ENCODE assay signal across 8 mouse cellular contexts in genomic region chr11:60292718-60293117, GRCm38 (mm10). TPM values are rescaled to one million over a fixed set of nuclear protein-coding genes. Genes with fewer than 3 reads are reported as not detected.
DNase-seq lines count a peak whose midpoint lies in the region; ATAC-seq and TF ChIP-seq lines count a peak whose summit lies in the region.

No protein-coding gene starts in this region.

- no peaks in the 10 kb centered on the region for H3K9me3 ChIP-seq in liver, embryonic 13.5 days (replicated peaks)

- no peak overlapping the region for H3K9ac ChIP-seq in heart, adult 2 months (ENCODE audit: low read depth, low read length)
- peak overlapping the region; percentile 39 for H3K9ac ChIP-seq in liver, embryonic 13.5 days

- TF ChIP-seq EP300 in heart, adult 2 months (IDR thresholded peaks at IDR 0.05; ENCODE audit: insufficient read depth, low read depth, low read length) = peak; percentile 79; the same call in 1 of the 2 replicates

- POLR2A ChIA-PET in Patski (lab: Charles Lee) = interaction anchor here (0.7 kb wide), 1 partner anchor 42 kb away, joined by 3 read pairs; no protein-coding TSS in a partner anchor

- TF ChIP-seq POLR2A in cortical plate, adult 2 months (IDR thresholded peaks at IDR 0.05; ENCODE audit: extremely low read depth, insufficient read depth, low read length) = no peak
- TF ChIP-seq POLR2A in heart, adult 2 months (IDR thresholded peaks at IDR 0.05; ENCODE audit: insufficient read depth, low read depth, low read length) = no peak

- DNase-seq in 416B (ENCODE audit: low read depth) (peak; percentile 83), Patski (ENCODE audit: low read depth, low spot score) (no peak)
- peak in 1 of 2 experiments; percentile 65 for DNase-seq in heart, adult 2 months
- peak; percentile 70 for DNase-seq in kidney, adult 9 months
- peak; percentile 53 for DNase-seq in liver, embryonic 13.5 days
- DNase-seq in retina, postnatal 1 day = peak; percentile 90
- DNase-seq in spleen, postnatal 14 days (ENCODE audit: low spot score in 2 of 2) = no peak

- peaks cover 1% of the 10 kb centered on the region; the same call in 1 of the 2 replicates for H3K79me2 ChIP-seq in heart, adult 2 months (replicated peaks; ENCODE audit: control insufficient read depth, insufficient read depth, low read length)

- CTCF ChIA-PET in Patski (lab: Charles Lee) = interaction anchor here (0.9 to 2.4 kb wide), 23 partner anchors 10 to 193 kb away, joined by 3 to 13 read pairs (median 4); no protein-coding TSS in a partner anchor

- no peak overlapping the region for H3K4me3 ChIP-seq in cortical plate, adult 2 months (ENCODE audit: insufficient read depth, low read length)
- no peak overlapping the region for H3K4me3 ChIP-seq in heart, adult 2 months
- H3K4me3 ChIP-seq in liver, embryonic 13.5 days (replicated peaks) = no peak overlapping the region

- H3K27ac ChIP-seq in cortical plate, adult 2 months (ENCODE audit: insufficient read depth, low read length) = 0 out of 2 replicates have a peak overlapping the region, but pooled peaks have one; percentile 18
- H3K27ac ChIP-seq in heart, adult 2 months = peak overlapping the region; percentile 26
- H3K27ac ChIP-seq in liver, embryonic 13.5 days = peak overlapping the region; percentile 65

- no peak overlapping the region for H3K4me2 ChIP-seq in liver, embryonic 13.5 days

- no peaks in the 10 kb centered on the region for H3K27me3 ChIP-seq in Patski
- no peaks in the 10 kb centered on the region for H3K27me3 ChIP-seq in heart, adult 2 months (ENCODE audit: control insufficient read depth, insufficient read depth, low read length)
- no peaks in the 10 kb centered on the region for H3K27me3 ChIP-seq in liver, embryonic 13.5 days

- H3K4me1 ChIP-seq in cortical plate, adult 2 months (ENCODE audit: control insufficient read depth, insufficient read depth, low read length) = peaks cover 24% of the 10 kb centered on the region
- H3K4me1 ChIP-seq in heart, adult 2 months (ENCODE audit: control insufficient read depth, insufficient read depth, low read length) = peaks cover 4% of the 10 kb centered on the region
- peaks cover 50% of the 10 kb centered on the region for H3K4me1 ChIP-seq in liver, embryonic 13.5 days (replicated peaks)

- intact Hi-C loops in heart, adult 2 months (cut with DNase I) = loop anchor here (1.0 to 5.0 kb wide), 4 partner anchors 42 to 188 kb away; no protein-coding TSS in a partner anchor

- WGBS in heart, adult 2 months = 23% methylated on average over 2 of the region's 2 CpGs
- 61% methylated on average over 2 of the region's 2 CpGs for WGBS in liver, embryonic 13.5 days (ENCODE audit: insufficient replicate concordance)

- no peak for ATAC-seq in Patski
- ATAC-seq in liver, embryonic 13.5 days (ENCODE audit: low read depth) = 0 out of 2 replicates have a peak, but pooled peaks have one; percentile 17

- no peaks in the 10 kb centered on the region for H3K36me3 ChIP-seq in heart, adult 2 months (ENCODE audit: control insufficient read depth, insufficient read depth, low read length)
- H3K36me3 ChIP-seq in liver, embryonic 13.5 days = no peaks in the 10 kb centered on the region

- peak; percentile 76 for TF ChIP-seq CTCF in Patski (IDR thresholded peaks at IDR 0.05)
- peak; percentile 75 for TF ChIP-seq CTCF in cortical plate, adult 2 months (IDR thresholded peaks at IDR 0.05; ENCODE audit: extremely low read depth, insufficient read depth, low read length)
- peak; percentile 85 for TF ChIP-seq CTCF in heart, adult 2 months (IDR thresholded peaks at IDR 0.05)

- in situ Hi-C loops in Patski (cut with MboI; ENCODE audit: low pct_unique_long_range_greater_than_20kb) = loop anchor here (25.0 kb wide), 1 partner anchor 205 kb away; no protein-coding TSS in a partner anchor

RNA-seq across cellular contexts. Expression of gene Tom1l2, which starts 60.0 kb away (rescaled TPM):
- polyA plus RNA-seq in Patski (2021) = 55.5 TPM
- polyA plus RNA-seq in cortical plate, adult 2 months (2012; rRNA removed) = 204 and 213 TPM in 2 replicates
- 100 to 1,000 TPM; 102 to 113 TPM for total RNA-seq in heart, adult 2 months (2021)
- polyA plus RNA-seq in heart, adult 2 months (2012; rRNA removed) = 123 and 149 TPM in 2 replicates
- polyA plus RNA-seq in liver, embryonic 13.5 days (2015; fragmentation: Nextera tagmentation; extraction: Ambion mirVana) = 4.6 and 5.1 TPM in 2 replicates

Comparison
In these comparisons a context has a peak if more than half of its experiments do, and no peak if none do; other contexts are left out.
1. DNase-seq: peak in 416B (single experiment), kidney, adult 9 months (single experiment), liver, embryonic 13.5 days (single experiment) and retina, postnatal 1 day (single experiment); none in Patski (single experiment) and spleen, postnatal 14 days (0 of 2).
2. Peak in every context shown above with its lines, with median percentiles within 50 percentile points of each other: CTCF ChIP-seq and H3K27ac ChIP-seq.